Mouse (Mus musculus): ENCODE results near the gene Ermard. TPM values are rescaled to one million over a fixed set of nuclear protein-coding genes. Genes with fewer than 3 reads are reported as not detected.
A peak's percentile ranks its signal among the peaks of the same experiment; 100 is the strongest.
"Not testable (repeated sequence)": the region's sequence is repeated elsewhere in the genome, so short reads cannot be mapped to it uniquely, and the experiment has no call there.

The Ermard gene
- polyA plus RNA-seq, 1 experiment: 67.9 TPM

- H3K4me3 ChIP-seq (ENCODE audit: insufficient read depth, low read length): not testable (repeated sequence)
Observed at GRCm38 (mm10) chr17:15052766-15053165, 11.8 kb downstream of the Ermard start.

GRCm38 (mm10) chr17:15053183-15053828 is 12.3 kb downstream of the Ermard start:
- H3K4me1 ChIP-seq (ENCODE audit: control insufficient read depth, insufficient read depth, low read length); H3K27ac ChIP-seq (ENCODE audit: insufficient read depth, low read length); H3K4me3 ChIP-seq (ENCODE audit: insufficient read depth, low read length): not testable (repeated sequence)

More at GRCm38 (mm10) chr17:15052766-15053165, 11.8 kb downstream of the Ermard start:
- H3K4me1 ChIP-seq (ENCODE audit: control insufficient read depth, insufficient read depth, low read length); H3K27ac ChIP-seq (ENCODE audit: insufficient read depth, low read length): not testable (repeated sequence)

GRCm38 (mm10) chr17:15053829-15054200 is 12.8 kb downstream of the Ermard start:
- not testable (repeated sequence) for H3K4me3 ChIP-seq (ENCODE audit: insufficient read depth, low read length); H3K27ac ChIP-seq (ENCODE audit: insufficient read depth, low read length); H3K4me1 ChIP-seq (ENCODE audit: control insufficient read depth, insufficient read depth, low read length)

DNA sequence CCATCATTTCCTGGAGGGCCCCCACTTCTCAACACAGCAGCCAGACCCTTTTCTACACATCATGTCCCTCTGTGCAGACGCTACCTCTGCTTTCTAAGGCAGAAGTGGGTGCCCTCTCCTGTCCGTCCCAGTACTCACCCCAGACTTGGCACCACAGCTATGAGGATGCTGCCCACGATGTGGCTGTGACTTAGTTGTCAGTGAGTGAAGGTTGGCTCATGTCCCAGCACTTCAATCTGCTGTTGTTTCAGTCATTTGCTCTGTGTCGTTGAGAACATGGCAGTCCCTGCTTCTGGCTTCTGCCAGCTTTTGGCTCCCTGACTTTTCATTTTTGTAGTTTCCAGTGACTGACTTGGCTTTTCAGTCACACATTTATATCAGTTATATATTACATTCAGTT is 14.9 kb downstream of the Ermard start:
- Histone ChIP-seq H3K27ac (ENCODE audit: insufficient read depth, low read length) (no peak overlapping the region), H3K4me1 (ENCODE audit: control insufficient read depth, insufficient read depth, low read length) (no peaks in the 10 kb centered on the region), H3K4me3 (ENCODE audit: insufficient read depth, low read length) (no peak overlapping the region)
- TF ChIP-seq POLR2A (IDR thresholded peaks at IDR 0.05; ENCODE audit: low read depth, low read length) (no peak), CTCF (IDR thresholded peaks at IDR 0.05; ENCODE audit: borderline replicate concordance, insufficient read depth, low read length) (no peak)

DNA sequence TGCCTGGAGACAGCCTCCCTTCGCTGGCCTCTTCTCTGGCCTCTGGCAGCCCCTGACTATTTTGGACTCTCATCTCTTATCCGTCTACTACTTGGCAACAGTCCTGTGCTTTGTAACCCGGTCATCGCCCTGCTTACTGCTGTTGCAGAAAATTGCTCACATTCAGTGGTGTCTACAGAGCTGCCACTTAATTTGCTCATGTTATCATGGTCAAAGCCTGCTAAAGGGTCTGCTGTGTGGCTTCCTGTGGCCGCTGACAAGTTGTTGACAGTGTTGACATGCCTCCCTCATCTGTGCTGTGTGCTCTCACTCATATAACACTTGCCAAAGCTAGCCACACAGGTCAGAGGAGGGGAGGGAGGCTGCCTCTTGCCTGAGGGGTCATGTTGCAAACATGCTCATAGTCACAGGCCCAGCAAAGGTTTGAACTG is 17.2 kb downstream of the Ermard start:
- H3K4me3 ChIP-seq (ENCODE audit: insufficient read depth, low read length): no peak overlapping the region
- H3K27ac ChIP-seq (ENCODE audit: insufficient read depth, low read length): no peak overlapping the region
- no peak for TF ChIP-seq POLR2A (IDR thresholded peaks at IDR 0.05; ENCODE audit: low read depth, low read length)
- TF ChIP-seq CTCF (IDR thresholded peaks at IDR 0.05; ENCODE audit: borderline replicate concordance, insufficient read depth, low read length): no peak
- no peaks in the 10 kb centered on the region for H3K4me1 ChIP-seq (ENCODE audit: control insufficient read depth, insufficient read depth, low read length)

GRCm38 (mm10) chr17:15059646-15060045 is 18.6 kb downstream of the Ermard start:
- H3K27ac ChIP-seq (ENCODE audit: insufficient read depth, low read length): no peak overlapping the region
- TF ChIP-seq POLR2A (IDR thresholded peaks at IDR 0.05; ENCODE audit: low read depth, low read length) (no peak), CTCF (IDR thresholded peaks at IDR 0.05; ENCODE audit: borderline replicate concordance, insufficient read depth, low read length) (no peak)
- H3K4me3 ChIP-seq (ENCODE audit: insufficient read depth, low read length): no peak overlapping the region
- H3K4me1 ChIP-seq (ENCODE audit: control insufficient read depth, insufficient read depth, low read length): no peaks in the 10 kb centered on the region

DNA sequence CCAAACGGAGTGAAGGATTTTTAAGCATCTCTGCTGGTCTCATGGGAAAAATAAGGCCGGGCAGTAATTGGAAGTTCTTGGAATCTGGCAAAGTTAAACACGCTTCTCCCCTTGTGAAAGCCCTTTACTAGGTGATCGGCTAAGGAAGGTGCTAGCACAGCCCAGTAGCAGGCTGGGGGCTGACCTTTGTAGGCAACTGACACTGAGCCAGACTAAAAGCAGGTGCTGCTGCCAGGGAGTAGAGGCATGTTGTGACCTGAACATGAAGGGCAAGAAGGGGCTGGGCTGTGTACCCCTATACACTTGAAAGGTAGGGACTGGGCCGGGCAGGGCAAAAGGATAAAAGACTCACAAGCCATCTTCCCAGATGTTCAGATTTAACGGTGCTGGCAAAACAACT is 19.3 kb downstream of the Ermard start:
- TF ChIP-seq POLR2A (IDR thresholded peaks at IDR 0.05; ENCODE audit: low read depth, low read length) (no peak), CTCF (IDR thresholded peaks at IDR 0.05; ENCODE audit: borderline replicate concordance, insufficient read depth, low read length) (no peak)
- Histone ChIP-seq H3K27ac (ENCODE audit: insufficient read depth, low read length) (no peak overlapping the region), H3K4me1 (ENCODE audit: control insufficient read depth, insufficient read depth, low read length) (no peaks in the 10 kb centered on the region), H3K4me3 (ENCODE audit: insufficient read depth, low read length) (no peak overlapping the region)

- TF ChIP-seq POLR2A (IDR thresholded peaks at IDR 0.05; ENCODE audit: low read depth, low read length): no peak
- 0 out of 2 replicates have a peak, but pooled peaks have one; percentile 35 for TF ChIP-seq CTCF (IDR thresholded peaks at IDR 0.05; ENCODE audit: borderline replicate concordance, insufficient read depth, low read length)
- Histone ChIP-seq H3K4me3 (ENCODE audit: insufficient read depth, low read length) (no peak overlapping the region), H3K4me1 (ENCODE audit: control insufficient read depth, insufficient read depth, low read length) (peaks cover 9% of the 10 kb centered on the region; the same call in 1 of the 2 replicates), H3K27ac (ENCODE audit: insufficient read depth, low read length) (no peak overlapping the region)
Observed at GRCm38 (mm10) chr17:15065391-15066024, 24.5 kb downstream of the Ermard start.

GRCm38 (mm10) chr17:15066066-15066465 is 25.1 kb downstream of the Ermard start:
- no peak overlapping the region for H3K27ac ChIP-seq (ENCODE audit: insufficient read depth, low read length)
- H3K4me3 ChIP-seq (ENCODE audit: insufficient read depth, low read length): no peak overlapping the region
- TF ChIP-seq CTCF (IDR thresholded peaks at IDR 0.05; ENCODE audit: borderline replicate concordance, insufficient read depth, low read length) (no peak), POLR2A (IDR thresholded peaks at IDR 0.05; ENCODE audit: low read depth, low read length) (no peak)
- H3K4me1 ChIP-seq (ENCODE audit: control insufficient read depth, insufficient read depth, low read length): peaks cover 9% of the 10 kb centered on the region; the same call in 1 of the 2 replicates

DNA sequence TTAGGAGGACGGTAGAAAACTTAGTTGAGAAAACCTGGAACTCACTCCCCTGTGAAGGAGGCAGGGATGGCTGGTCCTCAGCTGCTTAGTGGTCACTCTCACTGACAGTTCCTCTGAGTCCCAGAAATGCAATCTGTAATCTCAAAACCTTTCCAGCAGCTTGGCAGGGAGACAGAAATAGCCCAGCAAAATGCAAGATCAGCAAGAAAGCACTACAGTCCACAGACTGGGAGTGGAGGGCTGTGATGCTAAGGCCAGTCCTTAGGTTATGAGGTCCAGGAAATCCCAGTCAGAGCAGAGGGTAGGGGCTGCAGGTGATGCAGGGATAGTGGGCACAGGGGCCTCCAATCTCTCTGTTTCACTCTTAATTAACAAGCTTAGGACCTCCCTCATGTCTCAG is 25.9 kb downstream of the Ermard start:
- H3K27ac ChIP-seq (ENCODE audit: insufficient read depth, low read length): no peak overlapping the region
- peaks cover 9% of the 10 kb centered on the region; the same call in 1 of the 2 replicates for H3K4me1 ChIP-seq (ENCODE audit: control insufficient read depth, insufficient read depth, low read length)
- H3K4me3 ChIP-seq (ENCODE audit: insufficient read depth, low read length): no peak overlapping the region
- TF ChIP-seq CTCF (IDR thresholded peaks at IDR 0.05; ENCODE audit: borderline replicate concordance, insufficient read depth, low read length): no peak
- TF ChIP-seq POLR2A (IDR thresholded peaks at IDR 0.05; ENCODE audit: low read depth, low read length): no peak
